Mouse (Mus musculus) lung, postnatal 25 days (tissue): ENCODE measurements around the gene Cd84.
"Not testable (repeated sequence)": the region's sequence is repeated elsewhere in the genome, so short reads cannot be mapped to it uniquely, and the experiment has no call there.

Source experiments
- DNase-seq: peaks from one replicate; pipeline ENCODE4 v3.0.0; 2022; ENCODE audit warnings: low spot score

Gene Cd84

GRCm38 (mm10) chr1:171839488-171839887 lies at the start of gene Cd84:
Cd84 (plus strand) TSS chr1:171839697.
- DNase-seq, result no peak

DNA sequence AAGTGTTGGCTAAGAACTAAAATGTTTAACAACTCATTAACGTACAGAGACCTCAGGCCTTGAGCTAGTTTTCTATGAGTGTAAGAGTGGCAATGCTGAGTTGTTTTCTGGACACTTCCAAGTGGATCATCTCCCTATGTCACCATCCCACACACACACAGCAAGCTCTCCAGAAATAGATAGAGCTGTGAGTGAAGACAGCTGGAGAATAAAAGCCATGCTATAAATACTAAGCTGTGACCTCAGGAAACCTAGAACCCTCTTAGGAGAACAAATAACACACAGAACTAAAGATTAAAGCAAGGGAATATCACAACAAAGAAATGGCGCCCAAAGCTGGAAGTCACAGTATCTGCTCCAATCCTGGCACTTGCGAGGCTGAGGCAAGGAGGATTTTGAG lies 48.0 kb upstream of the Cd84 start:
- no peak for DNase-seq

DNA sequence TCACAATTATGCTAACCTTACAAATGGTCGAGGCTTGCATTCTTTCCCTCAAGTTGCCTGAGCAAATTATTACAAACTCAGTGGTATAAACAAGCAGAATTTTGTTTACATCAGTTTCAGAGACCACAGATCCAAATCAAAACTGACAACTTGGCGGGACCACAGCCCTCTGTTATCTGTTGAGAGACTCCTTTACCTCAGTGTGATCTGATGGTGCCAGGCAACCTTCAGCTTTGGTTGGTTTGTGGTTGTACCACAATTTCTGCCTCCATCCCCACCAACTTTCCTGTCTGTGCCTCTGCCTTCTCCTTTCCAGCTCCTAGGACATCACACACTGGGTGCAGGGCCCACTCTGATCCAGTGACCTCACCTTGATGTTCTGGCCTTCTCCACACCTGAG lies 43.3 kb upstream of the Cd84 start:
- no peak for DNase-seq

GRCm38 (mm10) chr1:171797840-171798239 lies 41.7 kb upstream of the Cd84 start:
- DNase-seq, result no peak

DNA sequence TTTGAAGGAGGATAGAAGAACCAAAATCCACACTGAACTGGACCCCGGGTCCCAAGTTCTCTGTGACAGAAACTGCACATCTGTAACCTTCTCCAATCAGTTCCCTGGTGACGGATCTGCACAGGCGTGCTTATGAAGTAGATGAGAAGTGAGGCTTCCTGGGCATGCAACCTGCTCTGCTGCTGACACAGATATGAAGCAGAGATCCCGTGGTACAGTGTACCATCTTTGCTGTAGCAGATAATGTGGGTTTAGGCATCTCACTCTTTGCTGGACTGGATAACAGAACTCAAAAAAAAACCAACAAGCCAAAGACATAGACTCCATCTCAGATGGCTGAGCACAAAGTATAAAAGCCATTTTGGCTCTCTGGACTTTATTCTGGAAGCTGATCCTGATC lies 39.8 kb upstream of the Cd84 start:
- DNase-seq, result no peak

DNA sequence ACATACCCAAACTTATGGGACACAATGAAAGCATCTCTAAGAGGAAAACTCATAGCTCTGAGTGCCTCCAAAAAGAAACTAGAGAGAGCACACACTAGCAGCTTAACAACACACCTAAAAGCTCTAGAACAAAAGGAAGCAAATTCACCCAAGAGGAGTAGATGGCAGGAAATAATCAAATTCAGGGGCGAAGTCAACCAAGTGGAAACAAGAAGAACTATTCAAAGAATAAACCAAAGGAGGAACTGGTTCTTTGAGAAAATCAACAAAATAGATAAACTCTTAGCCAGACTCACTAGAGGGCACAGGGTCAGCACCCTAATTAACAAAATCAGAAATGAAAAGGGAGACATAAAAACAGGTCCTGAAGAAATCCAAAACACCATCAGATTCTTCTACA lies 28.4 kb upstream of the Cd84 start:
- not testable (repeated sequence) for DNase-seq

- DNase-seq, result peak; percentile 60
Observed at GRCm38 (mm10) chr1:171815545-171816439, 23.7 kb upstream of the Cd84 start.

DNA sequence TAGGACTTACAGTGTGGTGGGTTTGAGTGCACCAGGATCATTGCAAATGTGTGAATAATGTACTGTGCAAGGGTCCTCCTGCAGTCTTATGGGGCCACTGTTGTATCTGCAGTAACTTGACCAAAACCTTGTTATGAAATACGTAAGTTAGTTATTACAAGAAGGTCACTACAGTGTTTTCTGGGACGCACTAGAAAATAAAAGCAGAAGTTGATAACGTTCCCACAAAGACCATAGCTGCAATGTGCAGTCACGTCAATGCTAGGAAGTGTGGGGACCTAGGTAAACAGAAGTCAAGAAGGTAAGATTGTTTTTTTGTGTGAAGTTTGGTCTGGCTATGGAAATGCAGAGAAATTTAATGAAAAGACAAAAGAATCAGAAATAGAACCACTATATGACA lies 22.5 kb upstream of the Cd84 start:
- no peak for DNase-seq

DNA sequence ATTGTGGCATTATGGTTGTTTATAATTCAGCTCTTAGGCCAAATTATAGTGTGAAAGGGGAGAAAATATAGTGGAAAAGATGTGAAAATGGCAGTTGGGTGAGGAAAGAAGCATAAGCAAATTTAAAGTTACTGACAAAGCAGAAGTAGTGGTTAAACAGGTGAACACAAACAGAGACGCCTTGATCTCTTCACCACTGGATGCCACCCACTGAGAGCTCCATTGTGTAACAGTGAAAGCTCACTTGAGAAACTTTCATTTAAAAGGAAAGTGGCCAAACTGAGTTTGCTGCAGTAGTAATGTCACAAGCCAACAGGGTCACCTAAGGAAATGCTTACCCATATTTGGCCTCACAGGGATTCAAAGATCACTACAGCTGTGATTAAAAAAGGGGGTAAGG lies 18.2 kb upstream of the Cd84 start:
- no peak for DNase-seq

GRCm38 (mm10) chr1:171825462-171825861 lies 14.0 kb upstream of the Cd84 start:
- DNase-seq, result no peak

GRCm38 (mm10) chr1:171826164-171826563 lies 13.3 kb upstream of the Cd84 start:
- peak; percentile 35 for DNase-seq

DNA sequence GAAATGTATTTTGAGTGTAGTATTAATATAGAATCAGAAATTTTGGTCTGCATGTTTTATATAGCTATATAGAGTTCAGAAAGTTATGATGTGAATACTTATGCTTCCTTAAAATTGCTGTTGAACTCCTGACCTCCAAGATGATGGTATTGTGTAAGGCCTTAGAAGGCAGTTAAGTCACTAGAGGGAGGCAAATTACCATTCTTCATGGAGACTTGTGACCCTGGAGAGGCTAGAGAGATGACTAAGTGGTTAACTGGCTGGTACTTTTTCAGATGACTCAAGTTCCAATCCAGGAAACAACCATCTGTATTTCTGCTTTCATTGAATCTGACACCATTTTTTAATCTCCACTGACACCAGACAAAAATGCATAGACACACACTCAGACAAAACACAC lies 11.8 kb upstream of the Cd84 start:
- no peak for DNase-seq

DNA sequence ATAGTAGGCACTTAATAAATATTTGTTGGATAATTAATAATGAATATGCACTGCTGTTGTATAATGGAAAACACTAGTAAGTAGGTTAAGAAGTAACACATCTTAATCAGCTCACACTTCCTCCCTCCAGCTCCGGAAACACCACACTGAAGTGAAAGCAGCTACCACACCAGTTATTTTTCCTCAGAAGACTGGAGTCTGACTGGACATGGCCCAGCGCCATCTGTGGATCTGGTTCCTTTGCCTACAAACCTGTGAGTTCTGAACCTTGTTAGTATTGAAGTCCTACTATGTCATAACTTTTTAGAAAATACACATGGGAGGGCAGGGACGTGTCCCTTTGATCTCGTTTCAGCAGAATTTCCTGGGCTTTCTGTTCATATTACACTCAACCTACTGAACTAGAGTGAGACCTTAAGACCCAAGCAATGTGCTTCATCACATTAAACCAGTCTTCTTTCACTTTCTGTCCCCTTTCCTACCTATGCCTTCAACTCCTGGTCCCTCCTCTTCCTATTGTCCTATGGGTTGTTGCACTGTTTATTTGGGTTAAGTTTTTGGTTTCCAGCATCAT lies 1.0 kb downstream of the Cd84 start:
- DNase-seq, result peak; percentile 40

DNA sequence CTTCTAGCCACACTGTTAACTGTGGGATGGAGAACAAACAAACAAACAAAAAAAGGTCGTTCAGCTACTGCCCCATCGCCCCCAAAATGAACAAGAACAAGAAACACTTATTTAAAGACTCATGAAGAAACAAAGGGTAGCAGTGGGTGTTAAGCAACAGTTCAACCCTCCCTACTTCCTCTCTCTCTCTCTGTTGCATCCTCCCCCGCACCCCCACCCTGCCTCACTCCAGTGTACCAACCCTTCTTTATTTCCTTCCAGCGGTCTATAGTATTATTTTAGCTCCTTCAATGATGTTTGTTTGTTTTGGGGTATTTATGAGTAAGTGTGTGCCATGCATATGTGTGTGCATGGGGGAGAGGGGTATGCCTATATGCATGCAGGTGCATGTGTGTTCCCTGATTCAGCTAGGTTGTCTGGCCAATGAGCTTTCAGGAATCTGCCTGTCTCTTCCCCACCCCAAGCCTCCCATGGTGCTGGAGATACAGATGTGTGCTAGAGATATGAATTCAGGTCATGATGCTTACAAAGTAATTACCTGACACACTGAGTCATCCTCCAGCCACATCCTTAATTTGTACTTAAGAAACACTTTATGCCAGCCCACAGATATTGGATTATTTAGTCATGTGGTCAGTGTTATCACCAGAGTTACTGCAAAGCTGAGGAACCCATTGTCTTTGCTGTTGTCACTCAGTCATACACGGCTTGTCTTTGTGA lies 5.7 kb downstream of the Cd84 start:
- DNase-seq, result peak; percentile 46

GRCm38 (mm10) chr1:171848201-171848600 lies 8.7 kb downstream of the Cd84 start:
- DNase-seq, result no peak

DNA sequence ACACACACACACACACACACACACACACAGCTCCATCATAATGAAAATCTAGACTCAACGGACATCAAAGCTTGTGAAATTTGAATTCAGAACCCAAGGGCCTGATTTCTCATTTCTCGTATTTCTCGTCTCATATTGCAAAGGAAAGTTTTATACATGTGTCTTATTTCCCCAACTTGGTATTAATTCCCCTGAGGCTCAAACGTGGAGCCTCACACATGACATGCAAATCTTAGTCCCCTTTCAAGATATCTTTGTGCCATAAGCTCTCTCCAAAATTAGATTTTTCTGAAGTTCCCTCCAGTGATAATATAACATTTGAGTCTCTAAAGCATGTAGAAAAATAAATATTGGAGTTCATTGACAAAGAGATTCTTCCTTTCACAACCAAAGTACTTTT lies 9.3 kb downstream of the Cd84 start:
- no peak for DNase-seq

DNA sequence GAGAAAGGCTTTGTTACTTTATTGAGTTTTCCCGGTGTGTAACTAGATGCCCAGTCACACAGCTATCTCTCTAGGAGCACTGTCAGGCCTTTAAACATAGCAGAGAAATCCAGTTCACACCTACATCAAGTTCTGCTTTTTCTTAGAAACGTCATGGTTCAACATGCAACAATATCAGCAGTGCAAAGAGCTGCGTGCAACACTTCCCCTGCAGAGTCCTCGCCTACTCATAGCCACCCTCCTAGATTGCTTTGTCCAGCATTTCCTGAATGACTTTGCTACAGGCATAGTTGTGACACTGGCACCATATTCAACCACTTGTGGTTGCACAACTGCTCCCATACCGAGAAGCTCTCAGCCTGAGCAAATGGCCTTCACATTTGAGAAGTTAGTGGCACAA lies 10.0 kb downstream of the Cd84 start:
- peak; percentile 71 for DNase-seq

GRCm38 (mm10) chr1:171865467-171865866 lies 26.0 kb downstream of the Cd84 start:
- DNase-seq, result no peak

GRCm38 (mm10) chr1:171886989-171887388 lies 47.5 kb downstream of the Cd84 start:
- DNase-seq, result no peak

DNA sequence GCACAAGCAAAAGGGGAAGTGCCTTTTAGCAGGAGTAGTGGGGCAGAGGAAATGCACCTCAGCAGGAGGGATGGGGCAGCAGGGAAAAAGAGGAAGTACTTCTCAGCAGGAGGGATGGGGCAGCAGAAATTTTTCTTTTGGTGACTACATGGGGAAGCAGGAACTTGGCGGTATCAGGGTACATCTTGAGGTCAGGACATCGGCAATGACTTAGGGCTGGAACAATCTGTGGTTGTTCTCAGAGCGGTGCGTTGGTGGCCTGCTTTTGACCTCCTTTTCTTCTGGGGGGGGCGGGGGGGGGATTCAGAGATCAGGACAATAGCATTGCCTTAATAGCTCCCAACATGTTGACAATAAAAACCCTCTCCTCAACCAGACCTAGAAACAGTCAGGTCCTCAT lies 55.9 kb downstream of the Cd84 start, which contains the start of gene Gm10521:
TSS of gene Gm10521 (plus strand) at position 301 of the 400 bp plus-strand sequence.
- not testable (repeated sequence) for DNase-seq

DNA sequence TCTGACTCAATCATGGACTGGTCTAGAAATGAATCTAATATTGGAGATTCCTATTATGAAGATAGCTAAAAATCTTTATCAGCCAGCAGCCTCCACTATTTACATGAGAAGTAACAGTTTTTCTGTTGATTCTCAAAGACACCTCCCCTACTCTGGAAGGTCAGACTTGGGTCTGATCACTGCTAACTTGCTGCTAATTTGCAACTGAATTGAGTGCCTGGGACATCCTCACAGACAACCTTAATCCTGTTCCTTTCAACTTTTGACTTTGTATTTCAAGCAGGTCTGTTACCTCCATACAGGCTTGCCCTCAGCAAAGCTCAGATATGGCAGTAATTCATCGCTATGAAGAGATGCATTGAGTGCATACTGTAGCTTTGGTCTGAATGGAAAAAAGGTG lies 64.5 kb downstream of the Cd84 start:
- no peak for DNase-seq

GRCm38 (mm10) chr1:171915638-171916458 lies 76.4 kb downstream of the Cd84 start:
- DNase-seq, result peak; percentile 23
